Mouse (Mus musculus) MEL (cell line): ENCODE data around the gene Bmp6. TPM values are rescaled to one million over a fixed set of nuclear protein-coding genes. Genes with fewer than 3 reads are reported as not detected.

Experiments used
- DNase-seq: peaks from one replicate; pipeline ENCODE4 v3.0.0; 2011; ENCODE audit warnings: low read depth, low spot score
- H3K27ac ChIP-seq: 2 replicates; pipeline ENCODE4 v1.5.1; 2012; ENCODE audit warnings: low read depth, mild to moderate bottlenecking, control low read depth, low read length, moderate library complexity; ENCODE audit not compliant: control insufficient read depth
- H3K27me3 ChIP-seq, 2 experiments: fragments of 150-350 bp in 1 of 2; sonication (generic) in 1 of 2; 2 replicates each; pipeline ENCODE4 v1.6.1; 2012; ENCODE audit warnings: low read length in 2 of 2, mild to moderate bottlenecking in 2 of 2, improper control_type of control experiment in 1 of 2, moderate library complexity in 1 of 2; ENCODE audit not compliant: insufficient read depth in 2 of 2, control insufficient read depth in 1 of 2
- H3K36me3 ChIP-seq, 2 experiments: 2 replicates each; pipeline ENCODE4 v1.6.1; 2012 to 2014; ENCODE audit warnings: low read length in 2 of 2, improper control_type of control experiment in 1 of 2, inconsistent platforms in 1 of 2, mild to moderate bottlenecking in 1 of 2; ENCODE audit not compliant: insufficient read depth in 2 of 2, control insufficient read depth in 1 of 2
- H3K4me1 ChIP-seq, 2 experiments: fragments of 150-350 bp in 1 of 2; sonication (generic) in 1 of 2; 2 replicates each; pipeline ENCODE4 v1.6.1; 2012; ENCODE audit warnings: low read length in 2 of 2, improper control_type of control experiment in 1 of 2, mild to moderate bottlenecking in 1 of 2; ENCODE audit not compliant: insufficient read depth in 2 of 2, control insufficient read depth in 1 of 2
- H3K4me3 ChIP-seq, 2 experiments: fragments of 150-350 bp in 1 of 2; sonication (generic) in 1 of 2; 2 replicates each; pipeline ENCODE4 v1.5.1; 2012; ENCODE audit warnings: low read depth in 2 of 2, low read length in 2 of 2, mild to moderate bottlenecking in 2 of 2, moderate library complexity in 2 of 2, control low read depth in 1 of 2, improper control_type of control experiment in 1 of 2; ENCODE audit not compliant: control insufficient read depth in 1 of 2, insufficient read depth in 1 of 2
- H3K79me2 ChIP-seq: 2 replicates; pipeline ENCODE4 v1.6.1; 2012; ENCODE audit warnings: mild to moderate bottlenecking, low read length, moderate library complexity; ENCODE audit not compliant: control insufficient read depth, poor library complexity, insufficient read depth
- H3K9ac ChIP-seq: 2 replicates; pipeline ENCODE4 v1.6.1; 2012; ENCODE audit warnings: low read depth, mild to moderate bottlenecking, control low read depth, low read length, moderate library complexity; ENCODE audit not compliant: control insufficient read depth, poor library complexity, severe bottlenecking
- H3K9me3 ChIP-seq: fragments of 150-350 bp; sonication (generic); replicated peaks from 2 replicates; pipeline ENCODE4 v1.6.1; 2012; ENCODE audit warnings: mild to moderate bottlenecking, low read length, improper control_type of control experiment, moderate library complexity; ENCODE audit not compliant: insufficient read depth
- BHLHE40 ChIP-seq: IDR thresholded peaks from 2 replicates; pipeline ENCODE4 v1.6.1; 2012; ENCODE audit warnings: low read depth, mild to moderate bottlenecking, inconsistent platforms, low read length, improper control_type of control experiment, borderline replicate concordance
- CHD2 ChIP-seq: IDR thresholded peaks from 2 replicates; pipeline ENCODE4 v1.6.1; 2011; ENCODE audit warnings: low read length, improper control_type of control experiment
- E2F4 ChIP-seq: IDR thresholded peaks from 2 replicates; pipeline ENCODE4 v1.6.1; 2011; ENCODE audit warnings: low read depth, low read length, improper control_type of control experiment, borderline replicate concordance
- ELF1 ChIP-seq: IDR thresholded peaks from 2 replicates; pipeline ENCODE4 v1.6.1; 2014; ENCODE audit warnings: low read depth, mild to moderate bottlenecking, inconsistent platforms, low read length, improper control_type of control experiment, moderate library complexity
- EP300 ChIP-seq, 2 experiments: IDR thresholded peaks; 2 replicates each; pipeline ENCODE4 v1.6.1; 2011; ENCODE audit warnings: improper control_type of control experiment in 2 of 2, low read length in 2 of 2, low read depth in 1 of 2, mild to moderate bottlenecking in 1 of 2
- ETS1 ChIP-seq: IDR thresholded peaks from 2 replicates; pipeline ENCODE4 v1.6.1; 2012; ENCODE audit warnings: low read depth, mild to moderate bottlenecking, inconsistent platforms, low read length, improper control_type of control experiment, moderate library complexity
- GABPA ChIP-seq: IDR thresholded peaks from 2 replicates; pipeline ENCODE4 v1.6.1; 2012; ENCODE audit warnings: low read depth, mild to moderate bottlenecking, inconsistent platforms, low read length, improper control_type of control experiment, moderate library complexity
- GATA1 ChIP-seq: IDR thresholded peaks from 2 replicates; pipeline ENCODE4 v1.6.1; 2011; ENCODE audit warnings: low read depth, low read length, improper control_type of control experiment
- MEF2A ChIP-seq: IDR thresholded peaks from 2 replicates; pipeline ENCODE4 v1.6.1; 2014; ENCODE audit warnings: low read depth, mild to moderate bottlenecking, inconsistent platforms, low read length, improper control_type of control experiment; ENCODE audit not compliant: poor library complexity, insufficient replicate concordance, severe bottlenecking; ENCODE audit errors: extremely low read depth
- MXI1 ChIP-seq: IDR thresholded peaks from 2 replicates; pipeline ENCODE4 v1.6.1; 2011; ENCODE audit warnings: mild to moderate bottlenecking, low read depth, low read length, improper control_type of control experiment
- MYC ChIP-seq: IDR thresholded peaks from 2 replicates; pipeline ENCODE4 v1.6.1; 2011; ENCODE audit warnings: low read depth, mild to moderate bottlenecking, low read length, improper control_type of control experiment, moderate library complexity
- POLR2AphosphoS2 ChIP-seq: IDR thresholded peaks from 2 replicates; pipeline ENCODE4 v1.6.1; 2011; ENCODE audit warnings: low read length, improper control_type of control experiment
- RAD21 ChIP-seq: IDR thresholded peaks from 2 replicates; pipeline ENCODE4 v1.6.1; 2011; ENCODE audit warnings: mild to moderate bottlenecking, low read depth, low read length, improper control_type of control experiment
- RCOR1 ChIP-seq: IDR thresholded peaks from 2 replicates; pipeline ENCODE4 v1.6.1; 2012; ENCODE audit warnings: low read depth, mild to moderate bottlenecking, inconsistent platforms, low read length, improper control_type of control experiment
- SIN3A ChIP-seq: IDR thresholded peaks from 2 replicates; pipeline ENCODE4 v1.6.1; 2012; ENCODE audit warnings: low read length, improper control_type of control experiment, inconsistent platforms
- TBP ChIP-seq: IDR thresholded peaks from 2 replicates; pipeline ENCODE4 v1.8.0; 2011; ENCODE audit warnings: low read depth, low read length, improper control_type of control experiment
- TCF12 ChIP-seq: IDR thresholded peaks from 2 replicates; pipeline ENCODE4 v1.6.1; 2014; ENCODE audit warnings: low read depth, mild to moderate bottlenecking, inconsistent platforms, low read length, improper control_type of control experiment, moderate library complexity
- USF1 ChIP-seq: IDR thresholded peaks from 2 replicates; pipeline ENCODE4 v1.6.1; 2014; ENCODE audit warnings: low read depth, mild to moderate bottlenecking, inconsistent platforms, low read length, improper control_type of control experiment, moderate library complexity
- USF2 ChIP-seq, 2 experiments: IDR thresholded peaks; 2 replicates each; pipeline ENCODE4 v1.6.1; 2011 to 2012; ENCODE audit warnings: improper control_type of control experiment in 2 of 2, low read length in 2 of 2, borderline replicate concordance in 1 of 2, inconsistent platforms in 1 of 2, low read depth in 1 of 2, mild to moderate bottlenecking in 1 of 2; ENCODE audit not compliant: insufficient read depth in 1 of 2
- ZC3H11A ChIP-seq: IDR thresholded peaks from 2 replicates; pipeline ENCODE4 v1.6.1; 2012; ENCODE audit warnings: low read depth, mild to moderate bottlenecking, inconsistent platforms, low read length, improper control_type of control experiment
- ZKSCAN1 ChIP-seq: IDR thresholded peaks from 2 replicates; pipeline ENCODE4 v1.6.1; 2012; ENCODE audit warnings: low read depth, mild to moderate bottlenecking, inconsistent platforms, low read length, improper control_type of control experiment, moderate library complexity
- ZNF384 ChIP-seq: IDR thresholded peaks from 2 replicates; pipeline ENCODE4 v1.6.1; 2012; ENCODE audit warnings: low read depth, mild to moderate bottlenecking, inconsistent platforms, low read length, improper control_type of control experiment
- polyA plus RNA-seq, 2 experiments: library from polyadenylated mRNA; stranded (reverse) in 1 of 2; unstranded in 1 of 2; fragments of >175 nt in 1 of 2; fragments of >200 nt in 1 of 2; gene quantifications; 2 replicates each; pipeline versions ENCODE4 v1.2.1 to v1.2.4; 2012; ENCODE audit warnings: low replicate concordance in 2 of 2, low read depth in 1 of 2; ENCODE audit not compliant: insufficient read length in 2 of 2, insufficient read depth in 1 of 2, missing spikeins in 1 of 2
- total RNA-seq: library from RNA; depleted of rRNA; stranded (reverse); fragments of 300-350 nt; gene quantifications from 2 replicates; pipeline ENCODE4 v1.2.3, GENCODE M21; 2012

The Bmp6 gene
- total and polyA plus RNA-seq, 3 experiments: not detected

GRCm38 (mm10) chr13:38351996-38352395 is 7.1 kb downstream of the Bmp6 start:
- H3K27me3 ChIP-seq: peaks cover 0 to 2% of the 10 kb centered on the region in 2 experiments; a peak in 1 of 4 replicates
- H3K9ac ChIP-seq: no peak overlapping the region
- no peaks in the 10 kb centered on the region for H3K36me3 ChIP-seq
- no peak for DNase-seq
- H3K4me3 ChIP-seq: no peak overlapping the region
- no peak for TF ChIP-seq ZNF384
- TF ChIP-seq ZC3H11A: no peak
- no peak for TF ChIP-seq USF1
- no peak for TF ChIP-seq SIN3A
- TF ChIP-seq MXI1: no peak
- TF ChIP-seq CHD2: no peak
- no peak for TF ChIP-seq ETS1
- TF ChIP-seq GATA1: no peak
- no peak for TF ChIP-seq MYC
- no peak for TF ChIP-seq RCOR1
- no peak for TF ChIP-seq BHLHE40
- no peak for TF ChIP-seq RAD21
- TF ChIP-seq TBP: no peak
- H3K79me2 ChIP-seq: no peaks in the 10 kb centered on the region
- H3K9me3 ChIP-seq: no peaks in the 10 kb centered on the region
- no peaks in the 10 kb centered on the region for H3K4me1 ChIP-seq
- no peak overlapping the region for H3K27ac ChIP-seq

- Histone ChIP-seq H3K9me3 (no peaks in the 10 kb centered on the region), H3K79me2 (no peaks in the 10 kb centered on the region), H3K4me1 (no peaks in the 10 kb centered on the region), H3K4me3 (no peak overlapping the region)
- DNase-seq: no peak
- TF ChIP-seq TCF12 (no peak), EP300 (IDR thresholded peaks at IDR 0.05; ENCODE audit: low read depth in 1 of 2, low read length in 2 of 2) (no peak), MEF2A (no peak), POLR2AphosphoS2 (no peak), RCOR1 (no peak), E2F4 (no peak), ZNF384 (no peak), ELF1 (no peak), ZKSCAN1 (no peak), GABPA (no peak), MXI1 (no peak), USF2 (IDR thresholded peaks at IDR 0.05; ENCODE audit: borderline replicate concordance in 1 of 2, insufficient read depth in 1 of 2, low read depth in 1 of 2, low read length in 2 of 2) (no peak)
- TF ChIP-seq, all 39 proteins: peak for 0
- no peak overlapping the region for H3K9ac ChIP-seq
- H3K36me3 ChIP-seq: no peaks in the 10 kb centered on the region
- no peak overlapping the region for H3K27ac ChIP-seq
- H3K27me3 ChIP-seq: peaks cover 0 to 2% of the 10 kb centered on the region in 2 experiments; a peak in 1 of 4 replicates
These were observed 8.1 kb downstream of the Bmp6 start for GRCm38 (mm10) chr13:38352986-38353385.
